Mouse (Mus musculus) spleen, adult 2 months (tissue): ENCODE measurements around the gene Mbnl1.

ENCODE experiments used
- CTCF ChIP-seq: fragments of 200-500 bp; IDR thresholded peaks from 2 replicates; pipeline ENCODE4 v1.5.1; 2011; ENCODE audit warnings: mild to moderate bottlenecking, inconsistent platforms; ENCODE audit not compliant: insufficient read depth, insufficient read length, insufficient replicate concordance; ENCODE audit errors: extremely low read depth
- POLR2A ChIP-seq: fragments of 200-500 bp; IDR thresholded peaks from 2 replicates; pipeline ENCODE4 v1.6.1; 2011; ENCODE audit warnings: low read depth, low read length, inconsistent platforms

- TF ChIP-seq POLR2A: no peak
- no peak for TF ChIP-seq CTCF
These were observed 26.5 kb downstream of the Mbnl1 start for GRCm38 (mm10) chr3:60499157-60499578.
